Mouse (Mus musculus): ENCODE measurements at regions not wholly inside any gene's neighbourhood (a gene's known extent, or its start where the extent isn't known, plus 50 kb on each side); places are given as distances from the start of the nearest gene placed in this dataset.

- no peak for TF ChIP-seq CTCF (IDR thresholded peaks at IDR 0.05; ENCODE audit: control insufficient read depth, insufficient read depth, low read length)
- no peak for TF ChIP-seq POLR2A (IDR thresholded peaks at IDR 0.05; ENCODE audit: borderline replicate concordance, control insufficient read depth, low read depth, low read length)
These were observed 205.1 kb upstream of the Tmem132c start for GRCm38 (mm10) chr5:127036472-127036871.

Measured in bone marrow, adult 2 months (tissue).